Mouse (Mus musculus) lung, embryonic 14.5 days (tissue): ENCODE measurements at regions not wholly inside any gene's neighbourhood (a gene's known extent, or its start where the extent isn't known, plus 50 kb on each side); places are given as distances from the start of the nearest gene placed in this dataset.
A peak's percentile ranks its signal among the peaks of the same experiment; 100 is the strongest.

Experiments
- ATAC-seq: fragments of 200-750 bp; cut with Nextera tagmentation; 2 replicates; pipeline ENCODE4 v1.8.0; 2017; ENCODE audit warnings: mild to moderate bottlenecking, moderate TSS enrichment, moderate library complexity; ENCODE audit not compliant: insufficient read depth
- DNase-seq: peaks from one replicate; pipeline ENCODE4 v3.0.0-alpha.2; 2015
- H3K27ac ChIP-seq: fragments of 300-500 bp; sonication (generic); 2 replicates; pipeline ENCODE4 v1.5.1; 2014; ENCODE audit warnings: low read depth, mild to moderate bottlenecking, moderate library complexity
- H3K27me3 ChIP-seq: fragments of 300-500 bp; sonication (generic); 2 replicates; pipeline ENCODE4 v1.6.1; 2014; ENCODE audit warnings: low read length, control low read depth; ENCODE audit not compliant: insufficient read depth
- H3K36me3 ChIP-seq: fragments of 300-500 bp; sonication (generic); 2 replicates; pipeline ENCODE4 v1.6.1; 2014; ENCODE audit warnings: control low read depth; ENCODE audit not compliant: insufficient read depth
- H3K4me1 ChIP-seq: fragments of 300-500 bp; sonication (generic); 2 replicates; pipeline ENCODE4 v1.6.1; 2014; ENCODE audit warnings: antibody characterized with exemption, control low read depth; ENCODE audit not compliant: insufficient read depth
- H3K4me2 ChIP-seq: fragments of 300-500 bp; sonication (generic); 2 replicates; pipeline ENCODE4 v1.6.1; 2014; ENCODE audit warnings: mild to moderate bottlenecking
- H3K4me3 ChIP-seq: fragments of 300-500 bp; sonication (generic); 2 replicates; pipeline ENCODE4 v1.5.1; 2014; ENCODE audit warnings: low read depth, low read length
- H3K9ac ChIP-seq: fragments of 300-500 bp; sonication (generic); 2 replicates; pipeline ENCODE4 v1.6.1; 2014
- H3K9me3 ChIP-seq: fragments of 300-500 bp; sonication (generic); 2 replicates; pipeline ENCODE4 v1.6.1; 2016; ENCODE audit warnings: low read depth, low read length, control low read depth
- CTCF ChIP-seq: IDR thresholded peaks from 2 replicates; pipeline ENCODE4 v1.5.1; 2016; ENCODE audit warnings: antibody characterized with exemption, low read depth
- WGBS: fragments of 180-500 bp; shearing (Covaris S2); extraction: QIAGEN DNeasy Blood & Tissue Kit; methylation state at CpG from one replicate; pipeline ENCODE4 v1.1.7; 2014; 5-methylcytosine and 5-hydroxymethylcytosine counted together

- ATAC-seq = peak; percentile 65
- H3K9ac ChIP-seq = no peak overlapping the region
- no peaks in the 10 kb centered on the region for H3K27me3 ChIP-seq
- no peak for TF ChIP-seq CTCF
- no peak overlapping the region for H3K4me2 ChIP-seq
- no peaks in the 10 kb centered on the region for H3K36me3 ChIP-seq
- no peaks in the 10 kb centered on the region for H3K9me3 ChIP-seq
- no peak overlapping the region for H3K4me3 ChIP-seq
- DNase-seq = peak; percentile 69
- WGBS = 34% methylated on average over 14 of the region's 14 CpGs
- H3K4me1 ChIP-seq = 0 out of 2 replicates have a peak, but pooled peaks cover 3% of the 10 kb centered on the region
- peak overlapping the region; percentile 45; the same call in 1 of the 2 replicates for H3K27ac ChIP-seq
Measured at GRCm38 (mm10) chr1:88605616-88606190, 95.8 kb upstream of the Glrp1 start.

- ATAC-seq (no peak), DNase-seq (no peak)
- H3K4me3 ChIP-seq = no peak overlapping the region
- no peak for TF ChIP-seq CTCF
- H3K27ac ChIP-seq = no peak overlapping the region
- WGBS = 51% methylated on average over 3 of the region's 3 CpGs
- H3K9me3 ChIP-seq = no peaks in the 10 kb centered on the region
- H3K4me2 ChIP-seq = no peak overlapping the region
- H3K27me3 ChIP-seq = no peaks in the 10 kb centered on the region
- no peak overlapping the region for H3K9ac ChIP-seq
- no peaks in the 10 kb centered on the region for H3K4me1 ChIP-seq
- no peaks in the 10 kb centered on the region for H3K36me3 ChIP-seq
Measured at GRCm38 (mm10) chr1:88602241-88602640, 92.4 kb upstream of the Glrp1 start.

- Histone ChIP-seq H3K4me3 (no peak overlapping the region), H3K9me3 (no peaks in the 10 kb centered on the region), H3K27ac (no peak overlapping the region), H3K9ac (no peak overlapping the region), H3K4me1 (no peaks in the 10 kb centered on the region), H3K27me3 (no peaks in the 10 kb centered on the region), H3K4me2 (no peak overlapping the region), H3K36me3 (no peaks in the 10 kb centered on the region)
- no peak for TF ChIP-seq CTCF
- WGBS = 67% methylated on average over 8 of the region's 8 CpGs
- ATAC-seq = no peak
- DNase-seq = no peak
Measured at GRCm38 (mm10) chr1:88601801-88602200, 91.9 kb upstream of the Glrp1 start.

GRCm38 (mm10) chr1:88600145-88600544, 90.3 kb upstream of the Glrp1 start:
- H3K36me3 ChIP-seq = no peaks in the 10 kb centered on the region
- 80% methylated on average over 1 of the region's 1 CpGs for WGBS
- H3K9ac ChIP-seq = no peak overlapping the region
- no peak for TF ChIP-seq CTCF
- H3K27ac ChIP-seq = no peak overlapping the region
- no peaks in the 10 kb centered on the region for H3K27me3 ChIP-seq
- ATAC-seq (no peak), DNase-seq (no peak)
- H3K4me1 ChIP-seq = no peaks in the 10 kb centered on the region
- H3K9me3 ChIP-seq = no peaks in the 10 kb centered on the region
- H3K4me2 ChIP-seq = no peak overlapping the region
- H3K4me3 ChIP-seq = no peak overlapping the region

- Histone ChIP-seq H3K9me3 (no peaks in the 10 kb centered on the region), H3K4me2 (no peak overlapping the region), H3K4me3 (no peak overlapping the region), H3K9ac (no peak overlapping the region), H3K27me3 (no peaks in the 10 kb centered on the region), H3K27ac (no peak overlapping the region), H3K36me3 (no peaks in the 10 kb centered on the region), H3K4me1 (no peaks in the 10 kb centered on the region)
- no peak for DNase-seq
- no peak for ATAC-seq
- WGBS = 50% methylated on average over 9 of the region's 9 CpGs
- TF ChIP-seq CTCF = no peak
Measured at GRCm38 (mm10) chr1:88594484-88595254, 84.8 kb upstream of the Glrp1 start.

GRCm38 (mm10) chr1:88592036-88592435, 82.2 kb upstream of the Glrp1 start:
- no peak for DNase-seq
- Histone ChIP-seq H3K4me1 (0 out of 2 replicates have a peak, but pooled peaks cover 2% of the 10 kb centered on the region), H3K4me3 (no peak overlapping the region), H3K9me3 (no peaks in the 10 kb centered on the region), H3K9ac (no peak overlapping the region), H3K27ac (no peak overlapping the region), H3K36me3 (no peaks in the 10 kb centered on the region), H3K27me3 (no peaks in the 10 kb centered on the region), H3K4me2 (no peak overlapping the region)
- ATAC-seq = 0 out of 2 replicates have a peak, but pooled peaks have one; percentile 36
- no peak for TF ChIP-seq CTCF
- 65% methylated on average over 6 of the region's 6 CpGs for WGBS

- peak; percentile 55; the same call in 1 of the 2 replicates for ATAC-seq
- Histone ChIP-seq H3K4me1 (0 out of 2 replicates have a peak, but pooled peaks cover 2% of the 10 kb centered on the region), H3K9ac (no peak overlapping the region), H3K4me3 (no peak overlapping the region), H3K4me2 (no peak overlapping the region), H3K9me3 (no peaks in the 10 kb centered on the region), H3K36me3 (no peaks in the 10 kb centered on the region), H3K27ac (no peak overlapping the region), H3K27me3 (no peaks in the 10 kb centered on the region)
- DNase-seq = peak; percentile 44
- no peak for TF ChIP-seq CTCF
- 32% methylated on average over 9 of the region's 9 CpGs for WGBS
Measured at GRCm38 (mm10) chr1:88590802-88591380, 81.0 kb upstream of the Glrp1 start.
